Mouse (Mus musculus): ENCODE results near the gene Tomm40l. TPM values are rescaled to one million over a fixed set of nuclear protein-coding genes. Genes with fewer than 3 reads are reported as not detected.
"Not testable (repeated sequence)": the region's sequence is repeated elsewhere in the genome, so short reads cannot be mapped to it uniquely, and the experiment has no call there.

The Tomm40l gene
- polyA plus RNA-seq, 2 experiments = 26.3 to 29.2 TPM

GRCm38 (mm10) chr1:171245353-171245752, 23.0 kb upstream of the Tomm40l start:
- Histone ChIP-seq H3K27ac (replicated peaks; ENCODE audit: low read depth, low read length) (no peak overlapping the region), H3K27me3 (ENCODE audit: control insufficient read depth, insufficient read depth, low read length) (no peaks in the 10 kb centered on the region), H3K4me3 (replicated peaks; ENCODE audit: low read length) (no peak overlapping the region), H3K4me1 (ENCODE audit: control insufficient read depth, insufficient read depth, low read length) (peaks cover 25% of the 10 kb centered on the region), H3K9ac (ENCODE audit: low read depth, low read length, severe bottlenecking) (no peak overlapping the region), H3K9me3 (ENCODE audit: control insufficient read depth, low read length) (no peaks in the 10 kb centered on the region), H3K36me3 (ENCODE audit: control insufficient read depth, insufficient read depth, low read length) (peaks cover 49% of the 10 kb centered on the region), H3K4me2 (replicated peaks; ENCODE audit: low read depth, low read length, severe bottlenecking) (no peak overlapping the region; the same call in 1 of the 2 replicates)
- ATAC-seq (ENCODE audit: low FRiP score, low read depth) (no peak), DNase-seq (ENCODE audit: low spot score) (no peak)
- 70% methylated on average over 8 of the region's 8 CpGs for WGBS
- no peak for TF ChIP-seq POLR2A (IDR thresholded peaks at IDR 0.05; ENCODE audit: borderline replicate concordance, extremely low read depth, insufficient read depth, insufficient read length)

- DNase-seq (ENCODE audit: low spot score); H3K4me3 ChIP-seq (replicated peaks; ENCODE audit: low read length); H3K9me3 ChIP-seq (ENCODE audit: control insufficient read depth, low read length); H3K4me2 ChIP-seq (replicated peaks; ENCODE audit: low read depth, low read length, severe bottlenecking); H3K27ac ChIP-seq (replicated peaks; ENCODE audit: low read depth, low read length); H3K9ac ChIP-seq (ENCODE audit: low read depth, low read length, severe bottlenecking); H3K27me3 ChIP-seq (ENCODE audit: control insufficient read depth, insufficient read depth, low read length); H3K4me1 ChIP-seq (ENCODE audit: control insufficient read depth, insufficient read depth, low read length); ATAC-seq (ENCODE audit: low FRiP score, low read depth): not testable (repeated sequence)
- peaks cover 81% of the 10 kb centered on the region for H3K36me3 ChIP-seq (ENCODE audit: control insufficient read depth, insufficient read depth, low read length)
- 86% methylated on average over 12 of the region's 12 CpGs for WGBS
These were observed 19.6 kb upstream of the Tomm40l start for GRCm38 (mm10) chr1:171241952-171242351.

GRCm38 (mm10) chr1:171240911-171241310, 18.6 kb upstream of the Tomm40l start:
- ATAC-seq (ENCODE audit: low FRiP score, low read depth) (no peak), DNase-seq (ENCODE audit: low spot score) (no peak)
- Histone ChIP-seq H3K9me3 (ENCODE audit: control insufficient read depth, low read length) (no peaks in the 10 kb centered on the region), H3K27me3 (ENCODE audit: control insufficient read depth, insufficient read depth, low read length) (no peaks in the 10 kb centered on the region), H3K4me3 (replicated peaks; ENCODE audit: low read length) (no peak overlapping the region), H3K4me2 (replicated peaks; ENCODE audit: low read depth, low read length, severe bottlenecking) (no peak overlapping the region), H3K36me3 (ENCODE audit: control insufficient read depth, insufficient read depth, low read length) (peaks cover 91% of the 10 kb centered on the region), H3K4me1 (ENCODE audit: control insufficient read depth, insufficient read depth, low read length) (peaks cover under 1% of the 10 kb centered on the region; the same call in 1 of the 2 replicates), H3K9ac (ENCODE audit: low read depth, low read length, severe bottlenecking) (no peak overlapping the region), H3K27ac (replicated peaks; ENCODE audit: low read depth, low read length) (no peak overlapping the region)
- WGBS = 91% methylated on average over 10 of the region's 10 CpGs
- no peak for TF ChIP-seq POLR2A (IDR thresholded peaks at IDR 0.05; ENCODE audit: borderline replicate concordance, extremely low read depth, insufficient read depth, insufficient read length)

- Histone ChIP-seq H3K4me1 (ENCODE audit: control insufficient read depth, insufficient read depth, low read length) (no peaks in the 10 kb centered on the region), H3K4me2 (replicated peaks; ENCODE audit: low read depth, low read length, severe bottlenecking) (no peak overlapping the region), H3K9me3 (ENCODE audit: control insufficient read depth, low read length) (no peaks in the 10 kb centered on the region), H3K36me3 (ENCODE audit: control insufficient read depth, insufficient read depth, low read length) (peaks cover 94% of the 10 kb centered on the region), H3K27me3 (ENCODE audit: control insufficient read depth, insufficient read depth, low read length) (no peaks in the 10 kb centered on the region), H3K27ac (replicated peaks; ENCODE audit: low read depth, low read length) (no peak overlapping the region), H3K9ac (ENCODE audit: low read depth, low read length, severe bottlenecking) (no peak overlapping the region), H3K4me3 (replicated peaks; ENCODE audit: low read length) (no peak overlapping the region)
- TF ChIP-seq POLR2A (IDR thresholded peaks at IDR 0.05; ENCODE audit: borderline replicate concordance, extremely low read depth, insufficient read depth, insufficient read length) = no peak
- 81% methylated on average over 15 of the region's 15 CpGs for WGBS
- DNase-seq (ENCODE audit: low spot score) = no peak
- ATAC-seq (ENCODE audit: low FRiP score, low read depth) = no peak
These were observed 17.9 kb upstream of the Tomm40l start for GRCm38 (mm10) chr1:171239992-171240744.

- peak; percentile 30 for DNase-seq (ENCODE audit: low spot score)
- TF ChIP-seq POLR2A (IDR thresholded peaks at IDR 0.05; ENCODE audit: borderline replicate concordance, extremely low read depth, insufficient read depth, insufficient read length) = no peak
- Histone ChIP-seq H3K4me1 (ENCODE audit: control insufficient read depth, insufficient read depth, low read length) (no peaks in the 10 kb centered on the region), H3K4me2 (replicated peaks; ENCODE audit: low read depth, low read length, severe bottlenecking) (no peak overlapping the region), H3K4me3 (replicated peaks; ENCODE audit: low read length) (no peak overlapping the region), H3K27me3 (ENCODE audit: control insufficient read depth, insufficient read depth, low read length) (no peaks in the 10 kb centered on the region), H3K9ac (ENCODE audit: low read depth, low read length, severe bottlenecking) (no peak overlapping the region), H3K9me3 (ENCODE audit: control insufficient read depth, low read length) (no peaks in the 10 kb centered on the region), H3K27ac (replicated peaks; ENCODE audit: low read depth, low read length) (no peak overlapping the region), H3K36me3 (ENCODE audit: control insufficient read depth, insufficient read depth, low read length) (peaks cover 97% of the 10 kb centered on the region)
- ATAC-seq (ENCODE audit: low FRiP score, low read depth) = no peak
- WGBS = 68% methylated on average over 14 of the region's 14 CpGs
These were observed 16.1 kb upstream of the Tomm40l start for GRCm38 (mm10) chr1:171238463-171238862.

Data from limb, embryonic 14.5 days (tissue).